Mouse (Mus musculus) midbrain, embryonic 13.5 days (tissue): ENCODE data around the gene 1700001F09Rik. TPM values are rescaled to one million over a fixed set of nuclear protein-coding genes. Genes with fewer than 3 reads are reported as not detected.
"Not testable (repeated sequence)": the region's sequence is repeated elsewhere in the genome, so short reads cannot be mapped to it uniquely, and the experiment has no call there.

Experiments
- ATAC-seq: fragments of 200-750 bp; cut with Nextera tagmentation; 2 replicates; pipeline ENCODE4 v1.8.0; 2017; ENCODE audit warnings: mild to moderate bottlenecking, moderate TSS enrichment, moderate library complexity
- H3K27ac ChIP-seq: fragments of 300-500 bp; sonication (generic); 2 replicates; pipeline ENCODE4 v1.5.1; 2015; ENCODE audit warnings: inconsistent platforms, mild to moderate bottlenecking, moderate library complexity
- H3K27me3 ChIP-seq: fragments of 300-500 bp; sonication (generic); 2 replicates; pipeline ENCODE4 v1.6.1; 2015; ENCODE audit warnings: mild to moderate bottlenecking, inconsistent platforms
- H3K36me3 ChIP-seq: fragments of 300-500 bp; sonication (generic); 2 replicates; pipeline ENCODE4 v1.6.1; 2015; ENCODE audit warnings: mild to moderate bottlenecking, inconsistent platforms
- H3K4me1 ChIP-seq: fragments of 300-500 bp; sonication (generic); replicated peaks from 2 replicates; pipeline ENCODE4 v1.6.1; 2015; ENCODE audit warnings: inconsistent platforms
- H3K4me2 ChIP-seq: fragments of 300-500 bp; sonication (generic); replicated peaks from 2 replicates; pipeline ENCODE4 v1.6.1; 2015; ENCODE audit warnings: moderate library complexity, mild to moderate bottlenecking, inconsistent platforms
- H3K4me3 ChIP-seq: fragments of 300-500 bp; sonication (generic); replicated peaks from 2 replicates; pipeline ENCODE4 v1.5.1; 2015; ENCODE audit warnings: mild to moderate bottlenecking, inconsistent platforms
- H3K9ac ChIP-seq: fragments of 300-500 bp; sonication (generic); replicated peaks from 2 replicates; pipeline ENCODE4 v1.6.1; 2015; ENCODE audit warnings: mild to moderate bottlenecking, inconsistent platforms
- H3K9me3 ChIP-seq: fragments of 300-500 bp; sonication (generic); 2 replicates; pipeline ENCODE4 v1.6.1; 2016; ENCODE audit warnings: mild to moderate bottlenecking, inconsistent platforms
- WGBS: fragments of 180-500 bp; shearing (Covaris S2); methylation state at CpG from one replicate; pipeline ENCODE4 v1.1.7; 2015; 5-methylcytosine and 5-hydroxymethylcytosine counted together
- polyA plus RNA-seq: library from polyadenylated mRNA; unstranded; fragments of >200 nt; fragmentation: Nextera tagmentation; extraction: Ambion mirVana; gene quantifications from 2 replicates; pipeline ENCODE4 v1.2.1, GENCODE M21; 2015

1700001F09Rik gene
- polyA plus RNA-seq: not detected in 2 replicates

DNA sequence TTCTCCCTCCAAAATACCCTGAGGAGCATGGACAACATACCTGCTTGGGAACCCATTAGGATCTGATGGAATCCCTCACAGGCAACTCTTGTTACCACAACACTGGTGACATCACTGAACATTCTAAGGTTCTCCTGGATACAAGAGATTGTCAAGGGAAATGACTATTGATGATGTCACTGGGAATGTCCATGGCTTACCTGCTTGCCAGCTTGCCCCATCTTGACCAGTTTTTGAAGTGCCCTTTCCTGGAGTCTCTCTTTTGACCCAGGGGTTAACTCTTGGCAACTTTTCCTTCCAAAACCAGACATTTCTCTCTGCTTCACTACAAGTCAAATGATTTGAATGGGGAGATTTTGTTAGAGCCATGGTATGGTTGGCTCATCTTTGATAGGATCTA is at the start of gene 1700001F09Rik:
1700001F09Rik (minus strand) TSS at position 101 of the 400 bp plus-strand sequence.
- not testable (repeated sequence) for H3K4me2 ChIP-seq, H3K9me3 ChIP-seq, H3K27ac ChIP-seq, H3K27me3 ChIP-seq, H3K36me3 ChIP-seq, H3K4me1 ChIP-seq, H3K9ac ChIP-seq, H3K4me3 ChIP-seq, ATAC-seq

DNA sequence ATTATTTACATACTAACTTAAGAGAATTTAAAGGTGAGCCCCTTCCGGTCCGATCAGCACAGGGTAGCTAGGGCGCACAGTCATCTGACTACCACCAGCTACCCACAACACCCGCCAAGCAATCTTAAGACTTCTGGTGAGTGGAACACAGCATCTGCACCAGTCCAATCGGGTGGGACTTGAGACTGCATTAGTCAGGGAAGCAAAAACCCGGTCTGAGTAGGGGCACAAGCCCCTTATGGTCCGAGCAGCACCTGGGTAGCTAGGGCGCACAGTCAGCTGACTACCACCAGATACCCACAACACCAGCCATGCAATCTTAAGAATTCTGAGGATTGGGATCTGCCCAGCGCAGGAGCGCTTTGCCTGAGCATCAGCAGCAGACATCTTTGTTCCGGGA is 14.1 kb upstream of the 1700001F09Rik start:
- H3K27me3 ChIP-seq, ATAC-seq, H3K9me3 ChIP-seq, H3K4me2 ChIP-seq, H3K36me3 ChIP-seq, H3K4me3 ChIP-seq, H3K9ac ChIP-seq, H3K27ac ChIP-seq, H3K4me1 ChIP-seq: not testable (repeated sequence)
- WGBS: 86% methylated on average over 11 of the region's 11 CpGs

DNA sequence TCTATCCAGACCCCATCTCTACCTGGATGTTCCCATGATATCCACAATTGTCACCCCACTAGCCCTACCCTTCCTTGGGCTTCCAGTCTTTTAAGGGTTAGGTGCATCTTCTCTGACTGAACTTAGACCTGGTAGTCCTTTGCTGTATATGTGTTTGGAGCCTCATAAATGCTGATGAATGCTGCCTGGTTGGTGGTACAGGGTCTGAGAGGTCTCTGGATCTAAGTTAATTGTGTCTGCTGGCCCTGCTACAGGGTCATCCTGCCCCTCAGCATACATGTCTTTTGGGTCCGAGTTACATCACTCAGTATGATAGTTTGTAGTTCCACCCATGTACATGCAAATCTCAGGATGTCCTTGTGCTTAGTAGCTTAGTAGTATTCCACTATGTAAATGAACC is 11.6 kb upstream of the 1700001F09Rik start:
- 91% methylated on average over 1 of the region's 1 CpGs for WGBS
- not testable (repeated sequence) for H3K4me1 ChIP-seq, H3K27me3 ChIP-seq, ATAC-seq, H3K9ac ChIP-seq, H3K27ac ChIP-seq, H3K4me2 ChIP-seq, H3K9me3 ChIP-seq, H3K36me3 ChIP-seq, H3K4me3 ChIP-seq

DNA sequence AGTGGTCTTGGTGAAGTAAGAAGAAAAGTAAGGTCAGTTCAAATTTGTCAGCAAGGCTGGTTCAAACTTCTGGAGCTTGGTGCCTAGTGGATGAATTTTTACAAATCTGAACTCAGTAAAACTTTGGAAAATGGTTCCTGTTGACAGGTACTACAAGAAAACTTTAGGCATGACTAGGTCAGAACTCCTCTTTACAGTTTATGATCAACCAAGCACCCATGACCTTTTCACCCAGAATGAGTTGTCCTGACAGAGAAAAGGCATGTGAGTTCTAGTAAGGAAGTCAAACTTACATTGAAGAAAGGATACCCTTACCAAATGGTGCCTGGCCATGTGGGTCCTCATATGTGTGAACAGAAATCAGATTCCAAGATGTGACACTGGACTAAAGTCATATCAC is 9.9 kb upstream of the 1700001F09Rik start:
- ATAC-seq, H3K9me3 ChIP-seq, H3K27ac ChIP-seq, H3K9ac ChIP-seq, H3K4me3 ChIP-seq, H3K4me2 ChIP-seq, H3K4me1 ChIP-seq, H3K27me3 ChIP-seq, H3K36me3 ChIP-seq: not testable (repeated sequence)

DNA sequence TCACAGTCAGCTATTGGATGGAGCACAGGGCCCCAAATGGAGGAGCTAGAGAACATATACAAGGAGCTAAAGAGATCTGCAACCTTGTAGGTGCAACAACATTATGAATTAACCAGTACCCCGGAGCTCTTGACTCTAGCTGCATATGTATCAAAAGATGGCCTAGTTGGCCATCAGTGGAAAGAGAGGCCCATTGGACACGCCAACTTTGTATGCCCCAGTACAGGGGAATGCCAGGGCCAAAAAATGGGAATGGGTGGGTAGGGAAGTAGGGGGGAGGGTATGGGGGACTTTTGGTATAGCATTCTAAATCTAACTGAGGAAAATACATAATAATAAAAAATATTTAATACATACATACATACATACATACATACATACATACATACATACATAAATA is 5.3 kb upstream of the 1700001F09Rik start:
- not testable (repeated sequence) for H3K27ac ChIP-seq, H3K4me2 ChIP-seq, H3K9ac ChIP-seq, H3K4me3 ChIP-seq, H3K4me1 ChIP-seq, ATAC-seq, H3K27me3 ChIP-seq, H3K9me3 ChIP-seq, H3K36me3 ChIP-seq
- 94% methylated on average over 2 of the region's 2 CpGs for WGBS

DNA sequence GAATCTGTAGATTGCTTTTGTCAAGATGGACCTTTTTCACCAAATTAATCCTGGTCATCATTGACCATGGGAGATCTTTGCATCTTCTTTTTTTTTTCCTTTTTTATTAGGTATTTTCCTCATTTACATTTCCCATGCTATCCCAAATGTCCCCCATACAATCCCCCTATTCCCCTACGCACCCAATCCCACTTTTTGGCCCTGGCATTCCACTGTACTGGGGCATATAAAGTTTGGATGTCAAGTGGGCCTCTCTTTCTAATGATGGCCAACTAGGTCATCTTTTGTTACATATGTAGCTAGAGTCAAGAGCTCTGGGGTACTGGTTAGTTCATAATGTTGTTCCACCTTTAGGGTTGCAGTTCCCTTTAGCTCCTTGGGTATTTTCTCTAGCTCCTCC is 10.0 kb downstream of the 1700001F09Rik start:
- WGBS: 74% methylated on average over 1 of the region's 1 CpGs
- not testable (repeated sequence) for ATAC-seq

DNA sequence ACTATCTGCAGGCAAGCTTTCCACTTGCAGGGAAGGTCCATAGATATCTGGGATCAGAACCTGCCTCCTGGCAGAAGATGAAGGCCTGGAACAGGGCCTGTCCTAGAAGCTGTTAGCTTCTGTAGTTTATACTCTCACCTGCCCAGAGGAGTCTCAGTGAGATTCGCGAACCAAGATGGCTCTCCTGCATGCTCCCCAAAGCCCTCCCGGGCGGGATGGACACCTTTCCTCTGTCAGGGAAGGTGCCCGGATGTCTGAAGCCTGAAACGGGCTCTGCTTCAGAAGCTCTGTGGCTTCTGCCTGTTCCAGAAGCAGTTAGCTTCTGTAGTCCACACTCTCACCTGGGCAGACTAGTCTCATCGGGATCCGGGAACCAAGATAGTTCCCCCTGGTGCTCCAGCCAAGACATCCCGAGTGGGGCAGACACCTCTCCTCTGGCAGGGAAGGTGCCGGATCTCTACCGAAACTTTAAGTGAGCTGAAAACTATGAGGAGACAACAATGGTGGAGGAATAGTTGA is 16.2 kb downstream of the 1700001F09Rik start:
- not testable (repeated sequence) for H3K9me3 ChIP-seq

More for the DNA sequence above, 10.0 kb downstream of the 1700001F09Rik start:
- H3K27ac ChIP-seq, H3K36me3 ChIP-seq, H3K9me3 ChIP-seq, H3K4me1 ChIP-seq, H3K4me3 ChIP-seq, H3K4me2 ChIP-seq, H3K9ac ChIP-seq, H3K27me3 ChIP-seq: not testable (repeated sequence)

DNA sequence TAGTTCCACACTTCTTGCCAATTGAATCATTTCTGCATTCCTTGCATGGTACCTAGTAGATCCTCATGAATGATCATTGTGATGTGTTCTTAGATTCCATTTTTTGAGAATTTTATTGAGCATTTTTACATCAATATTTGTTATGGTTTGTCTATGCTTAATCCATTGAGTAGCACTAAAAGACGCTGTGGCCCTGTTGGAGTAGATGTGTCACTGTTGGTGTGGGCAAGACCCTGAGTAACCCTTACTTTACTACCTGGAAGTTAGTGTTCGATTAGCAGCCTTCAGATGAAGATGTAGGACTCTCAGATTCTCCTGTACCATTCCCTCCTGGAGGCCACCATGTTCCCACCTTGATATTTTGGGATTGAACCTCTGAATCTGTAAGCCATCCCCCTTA is 19.0 kb downstream of the 1700001F09Rik start:
- not testable (repeated sequence) for H3K9me3 ChIP-seq, H3K4me3 ChIP-seq, H3K4me2 ChIP-seq, H3K9ac ChIP-seq, H3K4me1 ChIP-seq, H3K36me3 ChIP-seq, ATAC-seq, H3K27me3 ChIP-seq, H3K27ac ChIP-seq
- 77% methylated on average over 2 of the region's 2 CpGs for WGBS

More for the DNA sequence above, 16.2 kb downstream of the 1700001F09Rik start:
- H3K27me3 ChIP-seq, H3K4me2 ChIP-seq, ATAC-seq, H3K36me3 ChIP-seq, H3K9ac ChIP-seq, H3K4me1 ChIP-seq, H3K4me3 ChIP-seq, H3K27ac ChIP-seq: not testable (repeated sequence)
- WGBS: 91% methylated on average over 11 of the region's 11 CpGs

DNA sequence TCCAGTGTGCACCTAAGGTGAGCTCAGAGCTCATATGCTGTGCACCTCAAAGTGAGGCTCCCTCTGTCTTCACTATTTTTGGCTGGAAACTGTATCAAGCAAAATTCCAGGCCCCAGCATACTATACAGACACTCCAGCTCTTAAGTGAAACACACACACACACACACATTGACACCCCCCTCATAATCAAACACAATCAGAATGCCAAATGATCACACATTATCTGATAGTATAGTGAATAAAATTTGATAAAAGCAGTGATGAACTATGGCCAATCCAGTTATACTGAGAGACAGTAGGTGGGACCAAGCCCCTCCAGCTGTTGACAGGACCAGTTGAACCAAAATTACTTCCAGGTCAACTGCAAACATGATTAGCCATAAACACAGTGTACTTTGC is 28.1 kb downstream of the 1700001F09Rik start:
- not testable (repeated sequence) for H3K4me1 ChIP-seq, H3K27ac ChIP-seq, H3K36me3 ChIP-seq, H3K9ac ChIP-seq, H3K4me3 ChIP-seq, H3K27me3 ChIP-seq, H3K9me3 ChIP-seq, ATAC-seq, H3K4me2 ChIP-seq

DNA sequence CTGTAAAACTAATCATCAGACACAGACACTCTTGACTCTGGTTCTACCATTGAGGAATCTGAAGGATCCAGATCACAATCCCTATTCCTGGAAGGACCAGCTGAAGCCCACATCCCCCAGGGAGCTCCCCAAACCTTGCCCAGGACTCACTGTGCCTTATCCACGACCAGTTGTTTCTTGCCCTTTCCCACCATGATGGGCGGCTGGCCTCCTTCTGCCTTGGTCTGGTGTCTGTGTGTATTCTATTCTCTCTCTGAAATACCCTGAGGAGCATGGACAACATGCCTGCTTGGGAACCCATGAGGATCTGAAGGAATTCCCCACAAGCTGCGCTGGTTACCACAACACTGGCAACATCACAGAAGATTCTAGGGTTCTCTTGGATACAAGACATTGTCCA is 54.1 kb downstream of the 1700001F09Rik start, which contains the start of gene Gm8127:
Gm8127 (minus strand) TSS at position 330 of the 400 bp plus-strand sequence.
- H3K9me3 ChIP-seq, H3K27ac ChIP-seq, H3K27me3 ChIP-seq, H3K4me2 ChIP-seq, H3K4me1 ChIP-seq, H3K36me3 ChIP-seq, H3K4me3 ChIP-seq, ATAC-seq, H3K9ac ChIP-seq: not testable (repeated sequence)
- WGBS: 87% methylated on average over 3 of the region's 3 CpGs

Other genes with a start within 250 kb of the 1700001F09Rik start
- gene Gm8104, start 247.2 kb downstream of the 1700001F09Rik start, polyA plus RNA-seq: not detected in 2 replicates
- gene Gm7233, start 167.9 kb downstream of the 1700001F09Rik start, polyA plus RNA-seq: not detected in 2 replicates
- not detected in 2 replicates for gene Gm8122, start 112.5 kb downstream of the 1700001F09Rik start, polyA plus RNA-seq
- gene Gm8126, start 89.2 kb downstream of the 1700001F09Rik start, polyA plus RNA-seq: not detected in 2 replicates
- gene Gm9732, start 72.8 kb downstream of the 1700001F09Rik start, polyA plus RNA-seq: not detected in 2 replicates
- gene Gm8127, start 54.0 kb downstream of the 1700001F09Rik start, polyA plus RNA-seq: not detected in 2 replicates
- not detected in 2 replicates for gene Gm8138, start 68.5 kb upstream of the 1700001F09Rik start, polyA plus RNA-seq
- gene Gm5799, start 195.8 kb upstream of the 1700001F09Rik start, polyA plus RNA-seq: not detected in 2 replicates
- not detected in 2 replicates for gene Gm17654, start 231.3 kb upstream of the 1700001F09Rik start, polyA plus RNA-seq